In the genomic region with DNA sequence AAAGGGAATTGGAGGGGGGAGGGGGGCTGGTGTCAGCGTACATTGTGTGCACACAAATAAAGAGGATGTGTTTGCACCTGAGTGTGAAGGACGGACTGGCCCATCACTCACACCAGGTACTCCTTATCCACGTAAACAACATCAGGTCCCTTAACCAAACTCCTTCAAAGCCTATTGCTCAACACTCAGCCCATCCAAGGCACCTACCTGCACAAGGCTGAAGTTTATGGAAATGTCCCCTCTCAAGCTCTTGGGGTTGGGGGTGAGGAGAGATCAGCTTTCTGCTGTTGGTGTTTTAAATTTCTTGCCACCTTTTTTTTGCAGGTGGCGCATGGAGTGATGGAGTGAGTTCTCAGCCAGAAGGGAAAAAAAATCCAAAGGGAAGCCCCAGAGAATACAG, we compare ENCODE assay signal across 24 mouse cellular contexts.
DNase-seq lines count a peak whose midpoint lies in the region; ATAC-seq and TF ChIP-seq lines count a peak whose summit lies in the region.
"Had no signal": no experiment of that assay in that cellular context is flagged by ENCODE, and none has a peak within 500 bp of the region (broad histone marks: within the 10 kb centered on the region; RNA-seq: fewer than 3 reads in every experiment).

No protein-coding gene starts in this region.

- DNase-seq in heart, adult 11 months: peak; percentile 70
- no peak for DNase-seq in heart, postnatal 14 days
- peak; percentile 12 for DNase-seq in neural tube, embryonic 10.5 days (ENCODE audit: extremely low spot score, low spot score)
- DNase-seq in limb, embryonic 14.5 days (ENCODE audit: low spot score): no peak
- no peak for DNase-seq in left cerebral cortex, postnatal 4 days
- DNase-seq: adrenal gland, postnatal 10 days; adrenal gland, postnatal 36 days; B cell, adult 2 months; cerebellum, adult 18-20 months; cerebellum, adult 9-11 months; cerebellum, postnatal 25 days; gastrocnemius, postnatal 25 days; heart, adult 2 months; heart, postnatal 4 days had no signal

- no peak overlapping the region for H3K9ac ChIP-seq in neural tube, embryonic 15.5 days (replicated peaks)
- no peak overlapping the region for H3K9ac ChIP-seq in embryonic facial prominence, embryonic 12.5 days
- no peak overlapping the region for H3K9ac ChIP-seq in limb, embryonic 14.5 days (ENCODE audit: low read depth, low read length, severe bottlenecking)
- H3K9ac ChIP-seq: forebrain, embryonic 15.5 days; hindbrain, embryonic 14.5 days had no signal

- 90% methylated on average over 4 of the region's 4 CpGs for WGBS in neural tube, embryonic 15.5 days
- 73% methylated on average over 4 of the region's 4 CpGs for WGBS in embryonic facial prominence, embryonic 12.5 days
- 68% methylated on average over 4 of the region's 4 CpGs for WGBS in limb, embryonic 14.5 days

- H3K4me2 ChIP-seq in neural tube, embryonic 15.5 days: no peak overlapping the region
- no peak overlapping the region for H3K4me2 ChIP-seq in embryonic facial prominence, embryonic 12.5 days (replicated peaks)
- H3K4me2 ChIP-seq in limb, embryonic 14.5 days (replicated peaks; ENCODE audit: low read depth, low read length, severe bottlenecking): no peak overlapping the region
- H3K4me2 ChIP-seq: forebrain, embryonic 15.5 days; heart, embryonic 11.5 days; hindbrain, embryonic 14.5 days had no signal

- no peak overlapping the region for H3K4me3 ChIP-seq in neural tube, embryonic 15.5 days (replicated peaks)
- no peak overlapping the region for H3K4me3 ChIP-seq in embryonic facial prominence, embryonic 12.5 days
- H3K4me3 ChIP-seq in limb, embryonic 14.5 days (replicated peaks; ENCODE audit: low read length): no peak overlapping the region
- H3K4me3 ChIP-seq: forebrain, embryonic 10.5 days; forebrain, embryonic 15.5 days; heart, adult 2 months had no signal

- no peak overlapping the region; the same call in 1 of the 2 replicates for H3K27ac ChIP-seq in neural tube, embryonic 15.5 days (replicated peaks)
- peak overlapping the region; percentile 63 for H3K27ac ChIP-seq in embryonic facial prominence, embryonic 12.5 days
- H3K27ac ChIP-seq in limb, embryonic 14.5 days (replicated peaks; ENCODE audit: low read depth, low read length): 0 out of 2 replicates have a peak overlapping the region, but pooled peaks have one; percentile 28
- H3K27ac ChIP-seq: forebrain, embryonic 10.5 days; forebrain, embryonic 15.5 days; hindbrain, embryonic 14.5 days; hindbrain, postnatal 0 days had no signal

- H3K36me3 ChIP-seq in neural tube, embryonic 15.5 days: no peaks in the 10 kb centered on the region
- no peaks in the 10 kb centered on the region for H3K36me3 ChIP-seq in embryonic facial prominence, embryonic 12.5 days
- no peaks in the 10 kb centered on the region for H3K36me3 ChIP-seq in limb, embryonic 14.5 days (ENCODE audit: control insufficient read depth, insufficient read depth, low read length)
- H3K36me3 ChIP-seq: forebrain, embryonic 10.5 days; forebrain, embryonic 15.5 days; G1E had no signal

- H3K4me1 ChIP-seq in neural tube, embryonic 15.5 days: peaks cover 6% of the 10 kb centered on the region
- H3K4me1 ChIP-seq in embryonic facial prominence, embryonic 12.5 days: peaks cover 33% of the 10 kb centered on the region
- peaks cover 10% of the 10 kb centered on the region; the same call in 1 of the 2 replicates for H3K4me1 ChIP-seq in limb, embryonic 14.5 days (ENCODE audit: control insufficient read depth, insufficient read depth, low read length)
- H3K4me1 ChIP-seq: forebrain, embryonic 15.5 days had no signal

- H3K27me3 ChIP-seq in neural tube, embryonic 15.5 days (replicated peaks): no peaks in the 10 kb centered on the region
- H3K27me3 ChIP-seq in embryonic facial prominence, embryonic 12.5 days: no peaks in the 10 kb centered on the region
- no peaks in the 10 kb centered on the region for H3K27me3 ChIP-seq in limb, embryonic 14.5 days (ENCODE audit: control insufficient read depth, insufficient read depth, low read length)
- H3K27me3 ChIP-seq: forebrain, embryonic 15.5 days; Patski had no signal

- ATAC-seq in neural tube, embryonic 15.5 days (ENCODE audit: low FRiP score): no peak
- ATAC-seq in embryonic facial prominence, embryonic 12.5 days (ENCODE audit: insufficient number of reproducible peaks, insufficient read depth, low FRiP score, low TSS enrichment): no peak
- no peak for ATAC-seq in limb, embryonic 14.5 days (ENCODE audit: low FRiP score, low read depth)
- ATAC-seq: forebrain, embryonic 15.5 days; hindbrain, postnatal 0 days; inflammation-experienced regulatory T-cells, adult 6 months; Patski had no signal

- no peak for TF ChIP-seq POLR2A in limb, embryonic 14.5 days (IDR thresholded peaks at IDR 0.05; ENCODE audit: borderline replicate concordance, extremely low read depth, insufficient read depth, insufficient read length)

- intact Hi-C loops in heart, postnatal 14 days (cut with DNase I): loop anchor here (5.0 kb wide), 1 partner anchor 133 kb away; no protein-coding TSS in a partner anchor
- intact Hi-C loops in left cerebral cortex, postnatal 4 days (cut with DNase I): loop anchor here (10.0 kb wide), 1 partner anchor 406 kb away; the partner anchor contains the start of gene Cxcl12

- no peaks in the 10 kb centered on the region for H3K9me3 ChIP-seq in neural tube, embryonic 15.5 days (replicated peaks)
- no peaks in the 10 kb centered on the region for H3K9me3 ChIP-seq in embryonic facial prominence, embryonic 12.5 days
- no peaks in the 10 kb centered on the region for H3K9me3 ChIP-seq in limb, embryonic 14.5 days (ENCODE audit: control insufficient read depth, low read length)
- H3K9me3 ChIP-seq: forebrain, embryonic 10.5 days; forebrain, embryonic 15.5 days had no signal

Comparison
In these comparisons a context has a peak if more than half of its experiments do, and no peak if none do; other contexts are left out.
1. DNase-seq: peak in heart, adult 11 months (single experiment) and neural tube, embryonic 10.5 days (single experiment); none in heart, postnatal 14 days (0 of 2), limb, embryonic 14.5 days (single experiment) and left cerebral cortex, postnatal 4 days (single experiment).